Mouse (Mus musculus) lung, embryonic 16.5 days (tissue): ENCODE results near the gene Idh1. TPM values are rescaled to one million over a fixed set of nuclear protein-coding genes. Genes with fewer than 3 reads are reported as not detected.

Experiments used
- ATAC-seq: fragments of 200-750 bp; cut with Nextera tagmentation; 2 replicates; pipeline ENCODE4 v1.8.0; 2017; ENCODE audit warnings: low read depth, mild to moderate bottlenecking, moderate library complexity
- H3K27ac ChIP-seq: fragments of 300-500 bp; sonication (generic); 2 replicates; pipeline ENCODE4 v1.5.1; 2014; ENCODE audit warnings: mild to moderate bottlenecking, control low read depth, low read length
- H3K27me3 ChIP-seq: fragments of 300-500 bp; sonication (generic); 2 replicates; pipeline ENCODE4 v1.6.1; 2014; ENCODE audit warnings: low read depth, low read length, mixed read lengths; ENCODE audit not compliant: control insufficient read depth, insufficient read depth
- H3K36me3 ChIP-seq: fragments of 300-500 bp; sonication (generic); 2 replicates; pipeline ENCODE4 v1.6.1; 2014; ENCODE audit warnings: low read length; ENCODE audit not compliant: control insufficient read depth, insufficient read depth
- H3K4me1 ChIP-seq: fragments of 300-500 bp; sonication (generic); replicated peaks from 2 replicates; pipeline ENCODE4 v1.6.1; 2014; ENCODE audit warnings: low read length, mixed read lengths; ENCODE audit not compliant: control insufficient read depth, insufficient read depth
- H3K4me2 ChIP-seq: fragments of 300-500 bp; sonication (generic); 2 replicates; pipeline ENCODE4 v1.6.1; 2014; ENCODE audit warnings: low read depth, low read length, control low read depth
- H3K4me3 ChIP-seq: fragments of 300-500 bp; sonication (generic); 2 replicates; pipeline ENCODE4 v1.5.1; 2014; ENCODE audit warnings: mild to moderate bottlenecking, low read length, control low read depth
- H3K9ac ChIP-seq: fragments of 300-500 bp; sonication (generic); 2 replicates; pipeline ENCODE4 v1.6.1; 2014; ENCODE audit warnings: low read length, control low read depth
- H3K9me3 ChIP-seq: fragments of 300-500 bp; sonication (generic); 2 replicates; pipeline ENCODE4 v1.6.1; 2016; ENCODE audit warnings: low read length; ENCODE audit not compliant: control insufficient read depth
- WGBS: fragments of 180-500 bp; shearing (Covaris S2); extraction: QIAGEN DNeasy Blood & Tissue Kit; methylation state at CpG from one replicate; pipeline ENCODE4 v1.1.7; 2014; 5-methylcytosine and 5-hydroxymethylcytosine counted together
- polyA plus RNA-seq: library from polyadenylated mRNA; unstranded; fragments of >200 nt; fragmentation: Nextera tagmentation; extraction: Ambion mirVana; gene quantifications from 2 replicates; pipeline ENCODE4 v1.2.1, GENCODE M21; 2015

The Idh1 gene
- polyA plus RNA-seq, 1 experiment from 2014 or later = 118 TPM

DNA sequence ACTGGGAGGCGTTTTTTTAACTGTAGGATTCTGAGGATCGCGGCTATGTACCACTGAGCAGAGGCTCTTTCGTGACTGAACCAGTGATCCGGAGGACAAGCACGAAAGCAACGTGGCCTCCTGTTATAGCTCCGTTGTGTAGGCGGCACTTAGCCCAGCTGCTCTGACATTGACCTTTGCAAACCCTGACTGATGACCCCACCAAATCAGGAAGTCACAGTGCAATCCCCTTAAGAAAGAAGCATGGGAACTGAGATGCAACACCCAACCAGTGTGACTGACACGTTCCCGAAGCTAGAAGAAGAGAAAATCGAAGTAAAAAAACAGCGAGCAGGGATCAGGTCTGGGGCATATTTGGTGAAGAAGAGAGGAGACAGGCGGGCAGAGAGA lies 73.5 kb downstream of the Idh1 start:
- 50% methylated on average over 14 of the region's 14 CpGs for WGBS
- no peak for ATAC-seq
- no peaks in the 10 kb centered on the region for H3K27me3 ChIP-seq
- H3K4me2 ChIP-seq = peak overlapping the region; percentile 44
- no peaks in the 10 kb centered on the region for H3K4me1 ChIP-seq
- H3K27ac ChIP-seq = no peak overlapping the region
- no peaks in the 10 kb centered on the region for H3K9me3 ChIP-seq
- peak overlapping the region; percentile 23; the same call in 1 of the 2 replicates for H3K4me3 ChIP-seq
- H3K36me3 ChIP-seq = no peaks in the 10 kb centered on the region
- H3K9ac ChIP-seq = no peak overlapping the region

DNA sequence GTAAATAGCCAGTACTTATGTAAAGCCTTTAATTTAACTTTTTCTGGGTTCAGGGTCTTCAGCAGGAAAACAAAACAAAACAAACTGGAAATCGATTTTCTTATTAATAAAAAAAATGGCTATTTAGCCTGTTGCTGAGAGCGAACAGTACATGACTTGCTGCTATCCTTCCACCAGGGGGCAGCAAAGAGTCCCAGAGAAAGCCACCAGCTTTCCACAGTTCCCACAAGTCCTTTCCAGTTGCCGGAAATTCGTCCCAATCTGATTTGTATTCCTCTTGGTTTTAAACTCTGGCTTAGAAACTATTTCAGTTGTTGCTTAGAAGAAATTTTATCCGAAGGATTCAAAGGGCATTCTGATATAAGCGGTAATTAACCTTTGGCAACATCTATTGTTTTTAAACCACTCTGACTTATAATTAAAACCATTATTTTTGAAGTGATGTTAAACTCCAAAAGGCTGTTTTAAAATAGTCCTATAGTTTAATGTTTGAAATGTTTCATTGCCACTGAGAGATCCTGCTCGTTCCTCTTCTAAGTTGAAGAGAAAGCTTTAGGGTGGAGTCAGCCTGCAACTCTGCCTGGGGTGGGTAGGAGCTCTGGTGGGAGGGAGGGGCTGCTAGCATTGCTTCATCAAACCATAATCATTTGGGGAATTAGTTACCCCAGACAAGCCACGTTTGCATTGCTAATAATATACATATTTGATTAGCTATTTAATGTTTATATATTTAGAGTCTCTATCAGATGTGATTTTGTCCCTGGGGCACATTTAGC lies 74.1 kb downstream of the Idh1 start:
- peak; percentile 90; the same call in 1 of the 2 replicates for ATAC-seq
- Histone ChIP-seq H3K4me1 (no peaks in the 10 kb centered on the region), H3K4me2 (peak overlapping the region; percentile 44), H3K9ac (no peak overlapping the region), H3K36me3 (no peaks in the 10 kb centered on the region), H3K27ac (no peak overlapping the region), H3K27me3 (no peaks in the 10 kb centered on the region), H3K4me3 (peak overlapping the region; percentile 23; the same call in 1 of the 2 replicates), H3K9me3 (no peaks in the 10 kb centered on the region)
- WGBS = 8% methylated on average over 8 of the region's 8 CpGs

DNA sequence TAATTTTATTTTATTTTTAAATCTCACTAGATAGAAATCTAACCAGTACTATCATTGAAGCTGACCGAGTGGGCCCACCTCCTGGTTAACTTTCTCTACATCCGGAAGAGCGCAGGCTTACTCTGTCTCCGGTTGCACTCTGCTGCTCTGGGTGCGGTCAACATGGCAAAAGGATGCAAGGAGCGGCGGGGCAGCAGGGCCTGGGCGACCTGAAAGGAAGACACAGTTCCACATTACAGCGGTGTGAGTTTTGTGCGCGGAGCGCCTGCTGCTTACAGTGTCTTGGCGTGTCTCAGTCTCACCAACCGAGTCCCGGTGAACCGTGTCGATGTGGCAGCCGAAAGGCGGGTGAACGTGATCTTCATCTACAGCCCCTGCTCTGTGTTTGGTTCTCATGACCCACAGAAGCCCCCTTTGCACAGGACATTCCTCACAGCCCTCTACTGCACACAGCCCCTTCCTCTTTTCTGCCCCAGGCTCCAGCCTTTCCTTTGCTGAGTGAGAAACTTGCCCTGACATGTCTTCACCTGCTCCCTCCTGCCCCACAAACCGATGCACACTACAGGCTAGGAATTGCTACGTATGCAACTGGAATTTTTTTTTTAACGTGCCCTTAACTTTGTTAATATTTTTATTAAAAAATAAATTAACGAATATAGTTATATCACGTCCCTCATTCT lies 76.4 kb downstream of the Idh1 start:
- H3K36me3 ChIP-seq = no peaks in the 10 kb centered on the region

DNA sequence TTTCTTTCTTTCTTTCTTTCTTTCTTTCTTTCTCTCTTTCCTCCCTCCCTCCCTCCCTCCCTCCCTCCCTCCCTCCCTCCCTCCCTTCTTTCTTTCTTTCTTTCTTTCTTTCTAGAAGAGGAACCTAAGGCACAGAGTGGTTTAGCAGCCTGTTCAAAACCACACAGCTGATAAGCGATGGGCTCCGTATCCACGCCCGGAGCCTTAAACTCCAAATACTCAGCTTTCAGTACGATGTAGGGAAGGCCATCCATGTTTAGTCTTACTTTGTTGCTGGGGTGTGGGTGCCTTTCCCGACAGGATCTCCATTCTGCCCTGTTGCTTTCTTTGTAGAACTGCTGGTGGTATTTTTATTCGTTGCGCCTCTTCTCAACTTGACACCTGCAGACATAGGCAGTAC lies 77.1 kb downstream of the Idh1 start:
- 86% methylated on average over 8 of the region's 8 CpGs for WGBS
- no peak for ATAC-seq

More for the DNA sequence above, 76.4 kb downstream of the Idh1 start:
- Histone ChIP-seq H3K9ac (no peak overlapping the region), H3K27ac (no peak overlapping the region), H3K9me3 (no peaks in the 10 kb centered on the region), H3K4me3 (no peak overlapping the region), H3K27me3 (no peaks in the 10 kb centered on the region), H3K4me1 (no peaks in the 10 kb centered on the region), H3K4me2 (no peak overlapping the region)
- ATAC-seq = no peak
- WGBS = 70% methylated on average over 25 of the region's 25 CpGs

More for the DNA sequence above, 77.1 kb downstream of the Idh1 start:
- Histone ChIP-seq H3K4me2 (no peak overlapping the region), H3K27ac (no peak overlapping the region), H3K36me3 (no peaks in the 10 kb centered on the region), H3K4me1 (no peaks in the 10 kb centered on the region), H3K9me3 (no peaks in the 10 kb centered on the region), H3K4me3 (no peak overlapping the region), H3K27me3 (no peaks in the 10 kb centered on the region), H3K9ac (no peak overlapping the region)

Other genes with a start within 250 kb of the Idh1 start
- gene Plekhm3, start 229.7 kb downstream of the Idh1 start, polyA plus RNA-seq = 6.0 and 10.1 TPM in 2 replicates
- 0.26 and 0.33 TPM in 2 replicates for gene Akr1cl, start 153.7 kb downstream of the Idh1 start, polyA plus RNA-seq
- not detected in 2 replicates for gene Cryge, start 135.4 kb downstream of the Idh1 start, polyA plus RNA-seq
- gene Crygd, start 123.0 kb downstream of the Idh1 start, polyA plus RNA-seq = not detected in 2 replicates
- gene Crygc, start 112.8 kb downstream of the Idh1 start, polyA plus RNA-seq = not detected in 2 replicates
- not detected in 2 replicates for gene Crygb, start 104.2 kb downstream of the Idh1 start, polyA plus RNA-seq
- not detected in 2 replicates for gene Cryga, start 83.1 kb downstream of the Idh1 start, polyA plus RNA-seq
- gene Gm28845, start 66.9 kb downstream of the Idh1 start, polyA plus RNA-seq = not detected in 2 replicates
- 0.15 and 0.21 TPM in 2 replicates for gene D630023F18Rik, start 63.3 kb downstream of the Idh1 start, polyA plus RNA-seq
- 6.6 and 8.8 TPM in 2 replicates for gene Pikfyve, start 183 bp upstream of the Idh1 start, polyA plus RNA-seq
- not detected in 2 replicates for gene Pth2r, start 95.6 kb upstream of the Idh1 start, polyA plus RNA-seq